Mouse (Mus musculus) intestine, embryonic 16.5 days (tissue): ENCODE data around the gene Rogdi. TPM values are rescaled to one million over a fixed set of nuclear protein-coding genes. Genes with fewer than 3 reads are reported as not detected.

ENCODE experiments used
- ATAC-seq: fragments of 200-750 bp; cut with Nextera tagmentation; 2 replicates; pipeline ENCODE4 v1.8.0; 2017; ENCODE audit warnings: moderate TSS enrichment, moderate library complexity
- H3K27ac ChIP-seq: fragments of 300-500 bp; sonication (generic); 2 replicates; pipeline ENCODE4 v1.5.1; 2014; ENCODE audit warnings: mild to moderate bottlenecking, low read length
- H3K27me3 ChIP-seq: fragments of 300-500 bp; sonication (generic); replicated peaks from 2 replicates; pipeline ENCODE4 v1.6.1; 2014; ENCODE audit warnings: low read length, control low read depth, mixed read lengths; ENCODE audit not compliant: control insufficient read depth, insufficient read depth
- H3K36me3 ChIP-seq: fragments of 300-500 bp; sonication (generic); 2 replicates; pipeline ENCODE4 v1.6.1; 2014; ENCODE audit warnings: low read length, control low read depth; ENCODE audit not compliant: control insufficient read depth, insufficient read depth
- H3K4me1 ChIP-seq: fragments of 300-500 bp; sonication (generic); 2 replicates; pipeline ENCODE4 v1.6.1; 2014; ENCODE audit warnings: low read length, control low read depth, mixed read lengths; ENCODE audit not compliant: control insufficient read depth, insufficient read depth
- H3K4me2 ChIP-seq: fragments of 300-500 bp; sonication (generic); 2 replicates; pipeline ENCODE4 v1.6.1; 2014; ENCODE audit warnings: low read depth, low read length, control low read depth
- H3K4me3 ChIP-seq: fragments of 300-500 bp; sonication (generic); 2 replicates; pipeline ENCODE4 v1.5.1; 2014; ENCODE audit warnings: mild to moderate bottlenecking, low read length
- H3K9ac ChIP-seq: fragments of 300-500 bp; sonication (generic); 2 replicates; pipeline ENCODE4 v1.6.1; 2014; ENCODE audit warnings: low read depth, low read length
- H3K9me3 ChIP-seq: fragments of 300-500 bp; sonication (generic); 2 replicates; pipeline ENCODE4 v1.6.1; 2016; ENCODE audit warnings: low read length, control low read depth; ENCODE audit not compliant: control insufficient read depth
- WGBS: fragments of 180-500 bp; shearing (Covaris S2); extraction: QIAGEN DNeasy Blood & Tissue Kit; methylation state at CpG from one replicate; pipeline ENCODE4 v1.1.7; 2014; 5-methylcytosine and 5-hydroxymethylcytosine counted together
- polyA plus RNA-seq: library from polyadenylated mRNA; unstranded; fragments of >200 nt; fragmentation: Nextera tagmentation; extraction: Ambion mirVana; gene quantifications from 2 replicates; pipeline ENCODE4 v1.2.1, GENCODE M21; 2015

Rogdi gene
- polyA plus RNA-seq, 1 experiment from 2014 or later: 51.6 TPM

- H3K9me3 ChIP-seq: no peaks in the 10 kb centered on the region
- no peak overlapping the region for H3K9ac ChIP-seq
- no peaks in the 10 kb centered on the region for H3K27me3 ChIP-seq
- WGBS: 47% methylated on average over 2 of the region's 2 CpGs
- no peaks in the 10 kb centered on the region for H3K4me1 ChIP-seq
- H3K4me3 ChIP-seq: no peak overlapping the region
- H3K4me2 ChIP-seq: no peak overlapping the region
- H3K27ac ChIP-seq: no peak overlapping the region
- peaks cover 27% of the 10 kb centered on the region for H3K36me3 ChIP-seq
- peak; percentile 85 for ATAC-seq
Observed at GRCm38 (mm10) chr16:5029847-5030246, 16.5 kb upstream of the Rogdi start.

- no peaks in the 10 kb centered on the region for H3K9me3 ChIP-seq
- 97% methylated on average over 3 of the region's 3 CpGs for WGBS
- no peak overlapping the region for H3K27ac ChIP-seq
- no peaks in the 10 kb centered on the region for H3K4me1 ChIP-seq
- no peak overlapping the region for H3K4me3 ChIP-seq
- no peaks in the 10 kb centered on the region for H3K27me3 ChIP-seq
- H3K4me2 ChIP-seq: no peak overlapping the region
- H3K36me3 ChIP-seq: peaks cover 38% of the 10 kb centered on the region
- no peak overlapping the region for H3K9ac ChIP-seq
- ATAC-seq: no peak
Observed at GRCm38 (mm10) chr16:5024021-5024420, 10.7 kb upstream of the Rogdi start.

GRCm38 (mm10) chr16:5014578-5014977 is 1.2 kb upstream of the Rogdi start:
- Histone ChIP-seq H3K27ac (no peak overlapping the region; the same call in 1 of the 2 replicates), H3K36me3 (peaks cover 25% of the 10 kb centered on the region), H3K27me3 (no peaks in the 10 kb centered on the region), H3K9ac (no peak overlapping the region), H3K4me2 (no peak overlapping the region), H3K4me3 (no peak overlapping the region), H3K9me3 (no peaks in the 10 kb centered on the region), H3K4me1 (peaks cover 16% of the 10 kb centered on the region)
- ATAC-seq: no peak
- 80% methylated on average over 4 of the region's 4 CpGs for WGBS

GRCm38 (mm10) chr16:5012036-5013005 is 1.0 kb downstream of the Rogdi start:
- Histone ChIP-seq H3K9ac (peak overlapping the region; percentile 76), H3K4me1 (peaks cover 16% of the 10 kb centered on the region), H3K9me3 (no peaks in the 10 kb centered on the region), H3K4me3 (peak overlapping the region; percentile 78), H3K27me3 (no peaks in the 10 kb centered on the region), H3K36me3 (peaks cover 15% of the 10 kb centered on the region), H3K27ac (peak overlapping the region; percentile 63), H3K4me2 (peak overlapping the region; percentile 86)
- no peak for ATAC-seq
- WGBS: 43% methylated on average over 13 of the region's 13 CpGs

- no peak overlapping the region for H3K4me2 ChIP-seq
- H3K4me3 ChIP-seq: no peak overlapping the region
- H3K4me1 ChIP-seq: peaks cover 16% of the 10 kb centered on the region
- no peak for ATAC-seq
- H3K9ac ChIP-seq: no peak overlapping the region
- no peaks in the 10 kb centered on the region for H3K9me3 ChIP-seq
- no peak overlapping the region for H3K27ac ChIP-seq
- peaks cover 15% of the 10 kb centered on the region for H3K36me3 ChIP-seq
- 85% methylated on average over 7 of the region's 7 CpGs for WGBS
- H3K27me3 ChIP-seq: no peaks in the 10 kb centered on the region
Observed at GRCm38 (mm10) chr16:5011285-5011684, 2.1 kb downstream of the Rogdi start.

- Histone ChIP-seq H3K4me2 (no peak overlapping the region), H3K36me3 (peaks cover 13% of the 10 kb centered on the region), H3K27ac (no peak overlapping the region), H3K4me3 (no peak overlapping the region), H3K27me3 (no peaks in the 10 kb centered on the region), H3K9ac (no peak overlapping the region), H3K4me1 (peaks cover 16% of the 10 kb centered on the region), H3K9me3 (no peaks in the 10 kb centered on the region)
- WGBS: 91% methylated on average over 10 of the region's 10 CpGs
- ATAC-seq: no peak
Observed at GRCm38 (mm10) chr16:5010371-5010935, 2.9 kb downstream of the Rogdi start.

- H3K9me3 ChIP-seq: no peaks in the 10 kb centered on the region
- H3K4me3 ChIP-seq: peak overlapping the region; percentile 50
- H3K27ac ChIP-seq: peak overlapping the region; percentile 87
Observed at GRCm38 (mm10) chr16:5008076-5008475, 5.3 kb downstream of the Rogdi start.

GRCm38 (mm10) chr16:5007492-5007891 is 5.9 kb downstream of the Rogdi start:
- Histone ChIP-seq H3K27me3 (no peaks in the 10 kb centered on the region), H3K9ac (peak overlapping the region; percentile 72), H3K9me3 (no peaks in the 10 kb centered on the region), H3K36me3 (no peaks in the 10 kb centered on the region), H3K4me2 (peak overlapping the region; percentile 64), H3K4me3 (peak overlapping the region; percentile 50), H3K4me1 (peaks cover 11% of the 10 kb centered on the region), H3K27ac (peak overlapping the region; percentile 87)
- ATAC-seq: peak; percentile 57
- WGBS: 35% methylated on average over 6 of the region's 6 CpGs

More at GRCm38 (mm10) chr16:5008076-5008475, 5.3 kb downstream of the Rogdi start:
- Histone ChIP-seq H3K4me2 (peak overlapping the region; percentile 64), H3K4me1 (peaks cover 16% of the 10 kb centered on the region), H3K36me3 (no peaks in the 10 kb centered on the region), H3K9ac (peak overlapping the region; percentile 72), H3K27me3 (no peaks in the 10 kb centered on the region)
- ATAC-seq: no peak
- WGBS: 72% methylated on average over 12 of the region's 12 CpGs

GRCm38 (mm10) chr16:5007067-5007466 is 6.3 kb downstream of the Rogdi start, which contains the start of gene Smim22:
Gene Smim22, plus strand, starts transcription at chr16:5007288.
- H3K4me1 ChIP-seq: peaks cover 7% of the 10 kb centered on the region
- ATAC-seq: peak; percentile 91
- no peaks in the 10 kb centered on the region for H3K27me3 ChIP-seq
- peak within 1 kb of the TSS; percentile 50 for H3K4me3 ChIP-seq
- peak within 1 kb of the TSS; percentile 87 for H3K27ac ChIP-seq
- H3K9me3 ChIP-seq: no peaks in the 10 kb centered on the region
- H3K36me3 ChIP-seq: no peaks in the 10 kb centered on the region
- peak within 1 kb of the TSS; percentile 72 for H3K9ac ChIP-seq
- H3K4me2 ChIP-seq: peak within 1 kb of the TSS; percentile 64
- 35% methylated on average over 5 of the region's 5 CpGs for WGBS
